Mouse (Mus musculus) fibroblast of lung, adult 2 months (primary cell): ENCODE results near the gene Zfp606.
A peak's percentile ranks its signal among the peaks of the same experiment; 100 is the strongest.

Experiments used
- DNase-seq: peaks from one replicate; pipeline ENCODE4 v3.0.0-alpha.2; 2011; ENCODE audit warnings: low read depth

Zfp606 gene

DNA sequence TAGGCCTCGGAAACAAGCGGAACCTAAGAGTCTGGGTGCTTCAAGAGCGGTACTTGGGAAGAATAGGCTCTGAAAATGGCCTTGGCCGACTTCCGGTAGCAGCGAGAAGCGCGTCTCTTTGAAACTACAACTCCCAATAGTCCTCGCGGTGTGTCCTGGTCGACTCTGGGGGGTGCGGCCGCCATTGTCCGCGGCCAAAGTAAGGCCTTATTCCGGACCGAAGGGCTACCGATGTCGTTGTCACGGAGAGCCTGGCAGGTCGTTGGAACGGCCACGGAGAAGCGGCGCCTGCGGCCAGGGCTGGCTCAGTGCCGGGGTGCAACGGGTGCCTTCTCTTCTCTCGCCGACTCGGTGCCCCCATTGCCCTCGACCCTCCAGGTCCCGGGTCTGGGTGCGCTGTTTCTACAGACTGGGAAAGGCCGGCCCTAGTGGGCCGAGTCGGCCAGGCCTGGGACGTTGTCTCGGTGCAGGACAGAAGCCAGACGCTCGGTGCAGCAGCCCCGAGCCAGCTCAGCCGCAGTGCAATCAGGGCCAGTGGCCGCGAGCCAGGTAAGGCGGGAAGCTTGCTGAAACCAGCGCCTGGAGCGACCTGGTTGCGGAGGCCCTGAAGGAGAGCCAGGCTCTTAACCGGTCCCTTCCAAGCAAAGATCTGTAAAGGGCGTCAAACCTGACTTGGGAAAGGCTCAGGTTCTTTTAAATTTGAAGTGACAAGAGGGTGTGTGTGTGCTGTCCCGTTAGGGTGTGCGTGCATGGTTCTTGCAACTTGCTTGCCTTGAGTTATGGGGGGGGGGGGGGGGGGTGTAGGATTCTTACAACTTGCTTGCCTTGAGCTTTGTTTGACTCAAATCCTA, at the start of gene Zfp606:
Gene Zfp606, plus strand, starts transcription at position 136 of the 851 bp plus-strand sequence.
- DNase-seq: peak; percentile 82

DNA sequence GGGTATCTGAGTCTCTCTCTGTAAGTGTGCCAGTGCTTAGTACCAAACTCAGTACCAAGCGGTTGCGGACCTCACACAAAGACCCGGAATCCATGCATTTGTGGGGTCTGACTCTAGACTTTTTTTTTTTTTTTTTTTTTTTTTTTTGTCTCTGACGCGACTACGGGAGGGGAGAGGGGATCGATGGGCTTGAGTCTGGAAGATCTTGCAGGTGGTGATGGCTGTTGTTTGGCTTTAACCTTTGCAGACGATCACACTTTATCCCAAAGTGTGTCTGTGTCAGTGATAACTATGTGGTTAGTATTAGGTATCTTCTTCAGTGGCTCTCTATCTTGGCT, 885 bp downstream of the Zfp606 start:
- no peak for DNase-seq

DNA sequence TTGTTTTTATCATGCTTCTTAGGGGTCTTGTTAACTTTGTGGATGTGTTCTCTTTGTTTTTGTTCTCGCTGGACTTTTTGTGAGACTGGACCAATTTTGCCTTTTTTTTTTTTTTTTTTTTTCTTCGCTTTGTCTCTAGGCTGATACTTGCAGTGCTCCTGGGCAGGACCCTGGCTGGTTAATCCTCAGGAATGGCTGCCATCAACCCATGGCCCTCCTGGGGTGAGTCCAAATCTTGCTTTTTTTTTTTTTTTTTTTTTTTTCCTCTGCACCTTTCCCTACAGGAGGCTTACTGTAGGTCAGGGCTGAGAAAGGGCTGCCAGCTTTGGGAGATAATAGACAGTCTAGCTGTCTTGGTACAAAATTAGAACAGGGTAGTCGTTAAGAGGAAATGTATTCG, 1.4 kb downstream of the Zfp606 start:
- no peak for DNase-seq

DNA sequence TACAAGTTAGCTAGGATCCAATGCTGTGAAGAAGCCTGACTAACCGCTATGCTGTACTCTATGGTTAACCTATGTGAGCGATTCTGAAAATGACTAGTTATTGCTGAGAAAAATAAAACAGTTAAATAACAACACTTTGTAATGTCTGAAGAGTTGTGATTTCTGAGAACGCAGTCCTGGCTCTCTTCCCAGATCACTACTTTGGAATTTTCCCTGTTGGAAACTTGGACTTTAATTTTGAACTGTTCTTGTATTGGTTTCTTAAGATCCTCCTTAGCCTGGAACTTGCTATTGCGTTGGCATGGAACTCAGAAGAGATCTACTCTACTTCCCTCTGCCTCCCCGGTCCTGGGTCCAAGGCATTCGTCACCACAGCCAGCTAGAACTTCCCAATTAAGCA, 5.7 kb downstream of the Zfp606 start:
- DNase-seq: no peak

DNA sequence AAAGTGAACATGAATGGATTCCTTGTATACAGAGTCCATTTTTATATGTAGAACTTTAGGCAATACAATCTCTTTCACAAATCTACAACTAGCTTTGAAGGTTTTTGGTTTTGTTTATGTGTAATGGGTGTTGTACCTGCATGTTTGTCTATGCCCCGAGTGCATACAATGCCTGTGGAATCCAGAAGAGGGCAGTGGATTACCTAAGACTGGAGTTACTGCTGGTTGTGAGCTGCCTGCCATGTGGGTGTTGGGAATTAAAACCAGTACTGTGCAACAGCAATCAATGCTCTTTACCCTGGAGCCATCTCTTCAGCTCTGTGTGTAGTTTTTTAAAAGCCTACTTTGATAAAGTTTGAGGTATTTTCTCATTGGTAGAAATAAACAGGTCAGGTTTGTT, 7.9 kb downstream of the Zfp606 start:
- no peak for DNase-seq

DNA sequence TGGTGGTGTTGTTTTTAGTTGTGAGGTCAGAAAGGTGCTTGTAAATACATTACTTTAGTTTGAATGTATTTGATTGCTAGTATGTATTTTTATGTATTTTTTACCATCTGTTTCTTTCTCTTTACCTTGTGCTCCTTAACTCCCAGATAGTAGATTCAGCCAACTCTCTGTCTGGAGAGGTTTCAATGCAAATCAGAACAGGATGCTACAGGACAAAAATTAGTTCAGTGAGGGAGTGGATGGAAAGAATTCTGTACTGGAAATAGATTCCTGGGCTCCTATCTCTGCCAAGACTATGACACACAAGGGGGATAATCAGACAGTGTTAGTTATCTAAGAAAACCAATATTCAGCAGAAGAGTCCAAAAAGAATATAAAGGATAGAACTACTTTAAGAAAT, 8.6 kb downstream of the Zfp606 start:
- DNase-seq: no peak

DNA sequence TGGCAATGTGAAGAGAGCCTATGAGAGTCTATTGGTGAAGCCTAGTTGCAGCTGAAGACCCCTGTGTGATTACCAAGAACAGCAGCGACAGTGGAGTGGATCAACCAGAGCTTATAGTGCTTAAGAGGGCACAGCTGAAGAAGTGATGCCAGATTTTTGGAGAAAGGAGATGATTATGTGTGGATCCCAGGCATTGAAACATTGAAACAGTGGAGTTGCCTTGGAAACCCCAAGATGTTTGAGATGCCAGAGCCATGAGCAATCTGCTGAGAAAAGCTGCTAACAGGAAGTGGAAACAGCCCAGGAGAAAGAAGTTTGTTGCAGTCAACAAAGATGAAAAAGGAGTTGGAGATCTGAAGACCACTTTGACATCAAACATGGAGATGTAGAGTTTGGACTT, 32.8 kb downstream of the Zfp606 start:
- peak; percentile 22 for DNase-seq

DNA sequence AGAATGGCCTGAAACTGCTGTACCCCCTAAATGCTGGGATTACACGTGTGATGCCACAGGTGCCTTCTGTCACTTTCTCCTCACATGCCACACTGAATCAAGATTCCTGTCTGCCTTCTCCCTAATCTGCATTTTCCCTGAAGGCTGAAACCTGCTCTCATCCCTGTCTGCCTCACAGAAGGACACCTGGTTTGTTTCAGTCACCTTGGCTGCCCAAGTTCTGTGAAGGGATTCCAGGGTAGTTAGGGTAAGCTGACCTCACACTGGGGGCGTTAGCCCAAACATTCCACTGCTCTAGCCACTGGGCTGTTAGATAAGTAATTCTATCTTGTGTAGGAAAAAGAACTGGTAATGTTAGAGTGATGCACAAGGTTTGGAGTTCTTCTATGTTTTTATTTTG, 34.1 kb downstream of the Zfp606 start, which contains the start of gene 2900092C05Rik:
Gene 2900092C05Rik, plus strand, starts transcription at position 301 of the 400 bp plus-strand sequence.
- DNase-seq: no peak
